ENCODE assay signal across 19 mouse cellular contexts in the genomic region with DNA sequence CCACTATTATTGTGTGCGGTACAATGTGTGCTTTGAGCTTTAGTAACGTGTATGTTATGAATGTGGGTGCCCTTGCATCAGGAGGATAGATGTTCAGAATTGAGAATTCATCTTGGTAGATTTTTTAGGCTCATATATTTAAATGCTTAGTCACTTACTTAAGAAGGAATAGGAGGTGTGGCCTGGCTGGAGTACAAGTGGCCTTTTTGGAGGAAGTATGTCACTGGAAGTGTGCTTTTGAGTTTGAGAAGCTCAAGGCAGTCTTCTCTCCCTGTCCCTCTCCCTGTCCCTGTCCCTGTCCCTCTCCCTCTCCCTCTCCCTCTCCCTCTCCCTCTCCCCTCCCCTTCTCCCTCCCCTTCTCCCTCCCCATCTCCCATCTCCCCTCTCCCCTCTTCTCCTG. TPM values are rescaled to one million over a fixed set of nuclear protein-coding genes. Genes with fewer than 3 reads are reported as not detected.
DNase-seq lines count a peak whose midpoint lies in the region; ATAC-seq and TF ChIP-seq lines count a peak whose summit lies in the region.
"Had no signal": no experiment of that assay in that cellular context is flagged by ENCODE, and none has a peak within 500 bp of the region (broad histone marks: within the 10 kb centered on the region; RNA-seq: fewer than 3 reads in every experiment).

No protein-coding gene starts in this region.

- peak overlapping the region; percentile 16; the same call in 1 of the 2 replicates for H3K9ac ChIP-seq in heart, adult 2 months (ENCODE audit: low read depth, low read length)
- H3K9ac ChIP-seq in kidney, postnatal 0 days (ENCODE audit: low read depth, low read length) = no peak overlapping the region
- H3K9ac ChIP-seq in MEL (ENCODE audit: control insufficient read depth, low read depth, low read length, poor library complexity, severe bottlenecking) = no peak overlapping the region
- H3K9ac ChIP-seq in heart, embryonic 16.5 days (ENCODE audit: low read length) = no peak overlapping the region
- H3K9ac ChIP-seq: forebrain, postnatal 0 days; neural tube, embryonic 15.5 days had no signal

- intact Hi-C loops in heart, adult 2 months (cut with DNase I) = loop anchor here (5.0 kb wide), 2 partner anchors 39 to 79 kb away; partner anchors contain the start of gene Syne1
- intact Hi-C loops in heart, postnatal 14 days (cut with DNase I) = no loop called here

- no peak for TF ChIP-seq EP300 in heart, adult 2 months (IDR thresholded peaks at IDR 0.05; ENCODE audit: insufficient read depth, low read depth, low read length)
- TF ChIP-seq EP300 in MEL (IDR thresholded peaks at IDR 0.05; ENCODE audit: low read depth in 1 of 2, low read length in 2 of 2) = no peak

- DNase-seq in heart, adult 2 months = peak in 1 of 2 experiments; percentile 14
- no peak for DNase-seq in heart, postnatal 14 days
- no peak for DNase-seq in kidney, postnatal 0 days (ENCODE audit: low spot score)
- no peak for DNase-seq in kidney, postnatal 4 days
- peak; percentile 32 for DNase-seq in MEL (ENCODE audit: low read depth, low spot score)
- DNase-seq in thymus, postnatal 25 days = no peak
- DNase-seq: adrenal gland, adult 2 months; cerebellum, adult 11-12 months; forebrain, postnatal 0 days; layer of hippocampus, adult 9-11 months; lung, postnatal 14 days had no signal

- H3K4me2 ChIP-seq in kidney, postnatal 0 days (ENCODE audit: low read length) = no peak overlapping the region
- H3K4me2 ChIP-seq in heart, embryonic 16.5 days (ENCODE audit: low read depth, low read length) = no peak overlapping the region
- H3K4me2 ChIP-seq: midbrain, embryonic 11.5 days; neural tube, embryonic 15.5 days had no signal

- TF ChIP-seq POLR2A in heart, adult 2 months (IDR thresholded peaks at IDR 0.05; ENCODE audit: insufficient read depth, low read depth, low read length) = peak; percentile 46; the same call in 1 of the 2 replicates
- TF ChIP-seq POLR2A in MEL (IDR thresholded peaks at IDR 0.05; ENCODE audit: control insufficient read depth in 1 of 2, insufficient read depth in 1 of 2, low read depth in 1 of 2, low read length in 2 of 2, poor library complexity in 1 of 2) = no peak

- H3K9me3 ChIP-seq in kidney, postnatal 0 days (replicated peaks; ENCODE audit: low read length) = no peaks in the 10 kb centered on the region
- H3K9me3 ChIP-seq in MEL (replicated peaks; ENCODE audit: insufficient read depth, low read length) = no peaks in the 10 kb centered on the region
- no peaks in the 10 kb centered on the region for H3K9me3 ChIP-seq in heart, embryonic 16.5 days (replicated peaks; ENCODE audit: control insufficient read depth, low read length)
- H3K9me3 ChIP-seq: neural tube, embryonic 15.5 days had no signal

- no peak for TF ChIP-seq CTCF in heart, adult 2 months (IDR thresholded peaks at IDR 0.05)
- TF ChIP-seq CTCF in kidney, postnatal 0 days (IDR thresholded peaks at IDR 0.05; ENCODE audit: low read depth) = no peak
- TF ChIP-seq CTCF in MEL (IDR thresholded peaks at IDR 0.05 in 2 of 3, conservative IDR thresholded peaks at IDR 0.05 in 1 of 3; ENCODE audit: control insufficient read depth in 1 of 3, insufficient read depth in 1 of 3, low read depth in 2 of 3, low read length in 3 of 3, poor library complexity in 1 of 3, severe bottlenecking in 1 of 3) = no peak

- H3K4me1 ChIP-seq in heart, adult 2 months (ENCODE audit: control insufficient read depth, insufficient read depth, low read length) = peaks cover 6% of the 10 kb centered on the region
- no peaks in the 10 kb centered on the region for H3K4me1 ChIP-seq in kidney, postnatal 0 days (replicated peaks; ENCODE audit: insufficient read depth, low read length)
- H3K4me1 ChIP-seq in MEL (ENCODE audit: control insufficient read depth in 1 of 2, insufficient read depth in 2 of 2, low read length in 2 of 2) = peaks cover 0 to 8% of the 10 kb centered on the region in 2 experiments; a peak in 2 of 4 replicates
- H3K4me1 ChIP-seq in heart, embryonic 16.5 days (ENCODE audit: control insufficient read depth, insufficient read depth, low read length) = no peaks in the 10 kb centered on the region; the same call in 1 of the 2 replicates
- H3K4me1 ChIP-seq: neural tube, embryonic 15.5 days had no signal

- no peak for TF ChIP-seq RAD21 in MEL (IDR thresholded peaks at IDR 0.05; ENCODE audit: low read depth, low read length)

- H3K36me3 ChIP-seq in heart, adult 2 months (ENCODE audit: control insufficient read depth, insufficient read depth, low read length) = no peaks in the 10 kb centered on the region
- no peaks in the 10 kb centered on the region for H3K36me3 ChIP-seq in kidney, postnatal 0 days (ENCODE audit: insufficient read depth, low read length)
- H3K36me3 ChIP-seq in MEL (ENCODE audit: control insufficient read depth in 1 of 2, insufficient read depth in 2 of 2, low read length in 2 of 2) = peaks cover 0 to 3% of the 10 kb centered on the region in 2 experiments; a peak in 2 of 4 replicates
- H3K36me3 ChIP-seq in heart, embryonic 16.5 days (ENCODE audit: control insufficient read depth, insufficient read depth) = no peaks in the 10 kb centered on the region
- H3K36me3 ChIP-seq: neural tube, embryonic 15.5 days had no signal

- H3K27ac ChIP-seq in heart, adult 2 months = peak overlapping the region; percentile 40; the same call in 1 of the 2 replicates
- 0 out of 2 replicates have a peak overlapping the region, but pooled peaks have one; percentile 67 for H3K27ac ChIP-seq in kidney, postnatal 0 days
- no peak overlapping the region for H3K27ac ChIP-seq in MEL (ENCODE audit: control insufficient read depth, low read depth, low read length)
- peak overlapping the region; percentile 83 for H3K27ac ChIP-seq in heart, embryonic 16.5 days (ENCODE audit: low read length)
- H3K27ac ChIP-seq: neural tube, embryonic 15.5 days had no signal

- WGBS in heart, adult 2 months = 78% methylated on average over 2 of the region's 2 CpGs
- 84% methylated on average over 2 of the region's 2 CpGs for WGBS in kidney, postnatal 0 days
- WGBS in heart, embryonic 16.5 days = 82% methylated on average over 2 of the region's 2 CpGs

- no peaks in the 10 kb centered on the region for H3K27me3 ChIP-seq in heart, adult 2 months (ENCODE audit: control insufficient read depth, insufficient read depth, low read length)
- no peaks in the 10 kb centered on the region for H3K27me3 ChIP-seq in kidney, postnatal 0 days (ENCODE audit: insufficient read depth, low read length)
- peaks cover 0 to 1% of the 10 kb centered on the region in 2 experiments; a peak in 1 of 4 replicates for H3K27me3 ChIP-seq in MEL (ENCODE audit: control insufficient read depth in 1 of 2, insufficient read depth in 2 of 2, low read length in 2 of 2)
- no peaks in the 10 kb centered on the region for H3K27me3 ChIP-seq in heart, embryonic 16.5 days (ENCODE audit: control insufficient read depth, insufficient read depth, low read length)
- H3K27me3 ChIP-seq: neural tube, embryonic 15.5 days had no signal

- no peak for ATAC-seq in kidney, postnatal 0 days (replicated peaks; ENCODE audit: low FRiP score, low read depth)
- ATAC-seq in heart, embryonic 16.5 days (replicated peaks; ENCODE audit: extremely low read depth, insufficient read depth, low FRiP score) = no peak
- ATAC-seq: forebrain, postnatal 0 days; inflammation-experienced regulatory T-cells, adult 6 months had no signal

- no peak overlapping the region for H3K4me3 ChIP-seq in heart, adult 2 months
- no peak overlapping the region for H3K4me3 ChIP-seq in kidney, postnatal 0 days (replicated peaks; ENCODE audit: low read depth, low read length)
- H3K4me3 ChIP-seq in MEL (ENCODE audit: control insufficient read depth in 1 of 2, insufficient read depth in 1 of 2, low read depth in 2 of 2, low read length in 2 of 2) = no peak overlapping the region
- no peak overlapping the region for H3K4me3 ChIP-seq in heart, embryonic 16.5 days (ENCODE audit: low read length)
- H3K4me3 ChIP-seq: neural tube, embryonic 15.5 days had no signal

- no peaks in the 10 kb centered on the region for H3K79me2 ChIP-seq in heart, adult 2 months (replicated peaks; ENCODE audit: control insufficient read depth, insufficient read depth, low read length)
- no peaks in the 10 kb centered on the region for H3K79me2 ChIP-seq in MEL (ENCODE audit: control insufficient read depth, insufficient read depth, low read length, poor library complexity)

TF ChIP-seq in MEL, 35 proteins besides CTCF, POLR2A, EP300 and RAD21 (continues in another document):
- no peak for TF ChIP-seq POLR2AphosphoS5 (IDR thresholded peaks at IDR 0.05; ENCODE audit: borderline replicate concordance, low read depth, low read length)
- no peak for TF ChIP-seq SIN3A (IDR thresholded peaks at IDR 0.05; ENCODE audit: low read length)
- no peak for TF ChIP-seq E2F4 (IDR thresholded peaks at IDR 0.05; ENCODE audit: borderline replicate concordance, low read depth, low read length)
- TF ChIP-seq MAX (IDR thresholded peaks at IDR 0.05; ENCODE audit: low read length) = no peak

RNA-seq across cellular contexts. Expression of gene Myct1, which starts 2.5 kb away (rescaled TPM):
- 10 to 100 TPM in 1 of 2 experiments, 1 to 10 TPM in 1; 8.4 to 12.8 TPM for total RNA-seq in heart, adult 2 months (2021)
- 8.2 and 12.5 TPM in 2 replicates for polyA plus RNA-seq in heart, adult 2 months (2012; rRNA removed)
- total RNA-seq in heart, postnatal 14 days (2021) = 10 to 100 TPM; 17.8 to 19.7 TPM
- 12.2 and 12.4 TPM in 2 replicates for polyA plus RNA-seq in kidney, postnatal 0 days (2015; fragmentation: Nextera tagmentation; extraction: Ambion mirVana)
- total RNA-seq in MEL (2012; rRNA removed) = 0.07 TPM in 1 of 2 replicates, not detected in the other
- under 1 TPM in 1 of 2 experiments, not detected in 1; 0.24 TPM for polyA plus RNA-seq in MEL (2012; ENCODE audit: insufficient read depth in 1 of 2, insufficient read length in 2 of 2, low read depth in 1 of 2, low replicate concordance in 2 of 2, missing spikeins in 1 of 2)
- polyA plus RNA-seq in heart, embryonic 16.5 days (2015; fragmentation: Nextera tagmentation; extraction: Ambion mirVana) = 6.7 and 7.3 TPM in 2 replicates
- polyA plus RNA-seq: C2C12; inflammation-experienced regulatory T-cells, adult 6 months had no signal

RNA-seq across cellular contexts. Expression of gene Syne1, which starts 39.8 kb away (rescaled TPM):
- total RNA-seq in heart, adult 2 months (2021) = 10 to 100 TPM; 53.6 to 66.6 TPM
- polyA plus RNA-seq in heart, adult 2 months (2012; rRNA removed) = 29.0 and 42.6 TPM in 2 replicates
- total RNA-seq in heart, postnatal 14 days (2021) = 10 to 100 TPM; 64.3 to 67.6 TPM
- polyA plus RNA-seq in kidney, postnatal 0 days (2015; fragmentation: Nextera tagmentation; extraction: Ambion mirVana) = 5.2 and 5.6 TPM in 2 replicates
- total RNA-seq in MEL (2012; rRNA removed) = 5.3 and 6.6 TPM in 2 replicates
- polyA plus RNA-seq in MEL (2012; ENCODE audit: insufficient read depth in 1 of 2, insufficient read length in 2 of 2, low read depth in 1 of 2, low replicate concordance in 2 of 2, missing spikeins in 1 of 2) = 1 to 10 TPM in 1 of 2 experiments, not detected in 1; 6.8 TPM
- polyA plus RNA-seq in heart, embryonic 16.5 days (2015; fragmentation: Nextera tagmentation; extraction: Ambion mirVana) = 25.7 and 26.6 TPM in 2 replicates

RNA-seq across cellular contexts. Expression of gene Vip, which starts 48.0 kb away (rescaled TPM):
- not detected for total RNA-seq in heart, adult 2 months (2021)
- polyA plus RNA-seq in heart, adult 2 months (2012; rRNA removed) = not detected in 2 replicates
- not detected for total RNA-seq in heart, postnatal 14 days (2021)
- 1.6 and 1.9 TPM in 2 replicates for polyA plus RNA-seq in kidney, postnatal 0 days (2015; fragmentation: Nextera tagmentation; extraction: Ambion mirVana)
- not detected in 2 replicates for total RNA-seq in MEL (2012; rRNA removed)
- not detected for polyA plus RNA-seq in MEL (2012; ENCODE audit: insufficient read depth in 1 of 2, insufficient read length in 2 of 2, low read depth in 1 of 2, low replicate concordance in 2 of 2, missing spikeins in 1 of 2)
- 0.18 TPM in 1 of 2 replicates, not detected in the other for polyA plus RNA-seq in heart, embryonic 16.5 days (2015; fragmentation: Nextera tagmentation; extraction: Ambion mirVana)
- total RNA-seq: gastrocnemius, adult 8-10 months; liver, adult 2 months had no signal
- polyA plus RNA-seq: adrenal gland, adult 2 months; C2C12; embryonic facial prominence, embryonic 11.5 days; inflammation-experienced regulatory T-cells, adult 6 months; liver, adult 2 months had no signal
